Mouse (Mus musculus) lung, adult 2 months (tissue): ENCODE results near the gene Gm45837. TPM values are rescaled to one million over a fixed set of nuclear protein-coding genes. Genes with fewer than 3 reads are reported as not detected.
"Not testable (repeated sequence)": the region's sequence is repeated elsewhere in the genome, so short reads cannot be mapped to it uniquely, and the experiment has no call there.

Experiments used
- DNase-seq: peaks from one replicate; pipeline ENCODE4 v3.0.0; 2022
- H3K4me1 ChIP-seq: fragments of 200-500 bp; 2 replicates; pipeline ENCODE4 v1.6.1; 2011; ENCODE audit warnings: low read length; ENCODE audit not compliant: control insufficient read depth, insufficient read depth
- H3K4me3 ChIP-seq: fragments of 200-500 bp; replicated peaks from 2 replicates; pipeline ENCODE3; 2011; ENCODE audit warnings: low read depth, mild to moderate bottlenecking, control low read depth, low read length; ENCODE audit errors: extremely low read depth
- CTCF ChIP-seq: fragments of 200-500 bp; IDR thresholded peaks from 2 replicates; pipeline ENCODE4 v1.5.1; 2011; ENCODE audit warnings: mild to moderate bottlenecking, low read length, control low read depth; ENCODE audit not compliant: insufficient read depth
- POLR2A ChIP-seq: fragments of 200-500 bp; IDR thresholded peaks from 2 replicates; pipeline ENCODE4 v1.6.1; 2011; ENCODE audit warnings: low read depth, mild to moderate bottlenecking, control low read depth, low read length, borderline replicate concordance; ENCODE audit errors: extremely low read depth
- WGBS: fragments of 180-500 bp; shearing (Covaris S2); methylation state at CpG from one replicate; pipeline ENCODE4 v1.1.7; 2018; 5-methylcytosine and 5-hydroxymethylcytosine counted together
- polyA plus RNA-seq: library from polyadenylated mRNA; depleted of rRNA; stranded (reverse); fragments of >200 nt; gene quantifications from 2 replicates; pipeline ENCODE4 v1.2.3, GENCODE M21; 2012; rRNA removed

Gm45837 gene
- polyA plus RNA-seq, 1 experiment: 1.7 TPM

- no peak for TF ChIP-seq POLR2A
- TF ChIP-seq CTCF: no peak
- no peak overlapping the region for H3K4me3 ChIP-seq
- H3K4me1 ChIP-seq: no peaks in the 10 kb centered on the region
- no peak for DNase-seq
- 43% methylated on average over 7 of the region's 7 CpGs for WGBS
Measured at GRCm38 (mm10) chr7:101550686-101551485, 140.2 kb downstream of the Gm45837 start.

- Histone ChIP-seq H3K4me3 (no peak overlapping the region), H3K4me1 (no peaks in the 10 kb centered on the region)
- TF ChIP-seq CTCF (no peak), POLR2A (no peak)
- WGBS: 100% methylated on average over 1 of the region's 1 CpGs
- DNase-seq: no peak
Measured at GRCm38 (mm10) chr7:101551530-101551929, 140.8 kb downstream of the Gm45837 start.

GRCm38 (mm10) chr7:101555473-101555872, 144.8 kb downstream of the Gm45837 start:
- not testable (repeated sequence) for H3K4me1 ChIP-seq, DNase-seq, H3K4me3 ChIP-seq
- WGBS: 88% methylated on average over 3 of the region's 3 CpGs

- Histone ChIP-seq H3K4me1 (no peaks in the 10 kb centered on the region), H3K4me3 (no peak overlapping the region)
- no peak for DNase-seq
- WGBS: 69% methylated on average over 1 of the region's 1 CpGs
- TF ChIP-seq POLR2A (no peak), CTCF (no peak)
Measured at GRCm38 (mm10) chr7:101557391-101557790, 146.7 kb downstream of the Gm45837 start.

GRCm38 (mm10) chr7:101559393-101559792, 148.7 kb downstream of the Gm45837 start:
- not testable (repeated sequence) for DNase-seq, H3K4me3 ChIP-seq, H3K4me1 ChIP-seq
- 60% methylated on average over 5 of the region's 5 CpGs for WGBS

Other genes starting within 250 kb of the Gm45837 start
- 23.3 and 28.5 TPM in 2 replicates for gene Atg16l2, start 108.6 kb upstream of the Gm45837 start, polyA plus RNA-seq
- gene Stard10, start 93.8 kb upstream of the Gm45837 start, polyA plus RNA-seq: 104 and 107 TPM in 2 replicates
- 157 and 188 TPM in 2 replicates for gene Arap1, start 62.8 kb upstream of the Gm45837 start, polyA plus RNA-seq
- gene Pde2a, start 10.8 kb downstream of the Gm45837 start, polyA plus RNA-seq: 8.7 and 9.3 TPM in 2 replicates
- gene Art2b, start 174.7 kb downstream of the Gm45837 start, polyA plus RNA-seq: 0.42 and 1.0 TPM in 2 replicates